Mouse (Mus musculus) adrenal gland, postnatal 10 days (tissue): Measurements from ENCODE around the gene 4930523C07Rik. TPM values are rescaled to one million over a fixed set of nuclear protein-coding genes. Genes with fewer than 3 reads are reported as not detected.

Experiments used
- DNase-seq: peaks from one replicate; pipeline ENCODE4 v3.0.0; 2021; ENCODE audit warnings: mixed read lengths
- long read RNA-seq, 2 experiments: library from polyadenylated mRNA; stranded (forward); transcript quantifications; one replicate each; pipeline ENCODE4 v2.0.0; 2021
- total RNA-seq, 2 experiments: library from RNA; stranded (reverse); gene quantifications; 2 replicates each; pipeline ENCODE4 v1.2.3; 2021

The 4930523C07Rik gene
- 10 to 100 TPM; 22.3 to 27.8 TPM for total RNA-seq
- long read RNA-seq, experiment 1, full-length matches to known transcripts = 13 of 25 reads
- long read RNA-seq, experiment 1, partial matches to known transcripts = 0 of 25 reads
- long read RNA-seq, experiment 1, other reads (novel, unspliced or antisense) = 12 of 25 reads
- long read RNA-seq, experiment 2, full-length matches to known transcripts = 9 of 14 reads
- long read RNA-seq, experiment 2, partial matches to known transcripts = 0 of 14 reads
- long read RNA-seq, experiment 2, other reads (novel, unspliced or antisense) = 5 of 14 reads

DNA sequence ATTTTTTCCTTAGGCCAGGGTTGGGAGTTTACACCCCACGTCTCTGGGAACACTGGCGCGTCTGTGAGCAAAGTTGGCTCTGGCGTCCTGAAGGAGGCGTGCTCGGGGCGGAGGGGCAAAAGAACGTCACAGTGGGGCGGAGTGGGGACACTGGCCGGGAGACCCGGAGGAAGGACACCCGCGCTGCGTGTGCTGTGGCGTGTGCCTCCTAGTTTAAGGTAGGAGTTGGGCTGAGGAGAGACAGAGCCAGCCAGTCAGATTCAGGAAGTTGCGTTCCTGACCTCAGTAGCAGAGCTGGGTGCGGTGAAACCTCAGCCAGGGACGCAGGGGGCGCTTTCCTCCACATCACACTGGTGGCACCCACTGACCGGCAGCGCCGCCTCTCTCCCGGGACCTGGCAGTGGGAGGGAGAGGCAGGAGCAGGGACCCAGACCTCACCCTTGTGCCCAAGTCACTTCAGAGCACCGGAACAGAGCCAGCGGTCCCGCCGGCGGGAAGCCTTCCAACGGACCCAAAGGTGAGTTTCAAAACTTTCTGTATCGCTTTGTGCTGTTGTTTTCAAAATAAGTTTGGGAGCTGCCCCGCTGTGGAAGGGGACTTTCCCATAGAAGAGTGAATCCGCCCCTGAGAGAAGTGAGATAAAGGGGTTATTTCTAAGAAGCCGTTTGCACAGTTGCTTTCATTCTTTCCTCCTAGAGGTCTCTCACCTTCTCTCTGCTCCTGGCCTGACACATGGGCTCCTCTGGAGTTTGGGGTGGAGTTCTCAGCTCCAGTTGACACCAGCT, at the start of gene 4930523C07Rik:
Gene 4930523C07Rik (plus strand): TSS at position 146 of the 785 bp plus-strand sequence.
- peak; percentile 88 for DNase-seq

DNA sequence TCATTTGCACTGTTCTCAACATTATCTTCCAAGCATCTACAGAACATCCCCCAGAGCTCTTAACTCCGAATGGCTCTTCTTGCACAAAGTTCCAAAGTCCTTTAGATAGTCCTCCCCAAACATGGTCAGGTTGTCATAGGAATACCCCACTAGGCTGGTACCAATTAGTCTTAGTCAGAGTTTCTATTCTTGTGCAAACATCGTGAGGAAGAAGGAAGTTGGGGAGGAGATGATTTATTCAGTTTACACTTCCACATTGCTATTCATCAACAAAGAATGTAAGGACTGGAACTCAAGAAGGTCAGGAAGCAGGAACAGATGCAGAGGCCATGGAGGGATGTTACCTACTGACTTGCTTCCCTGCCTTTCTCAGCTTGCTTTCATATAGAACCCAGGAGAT, 46.9 kb upstream of the 4930523C07Rik start:
- no peak for DNase-seq

DNA sequence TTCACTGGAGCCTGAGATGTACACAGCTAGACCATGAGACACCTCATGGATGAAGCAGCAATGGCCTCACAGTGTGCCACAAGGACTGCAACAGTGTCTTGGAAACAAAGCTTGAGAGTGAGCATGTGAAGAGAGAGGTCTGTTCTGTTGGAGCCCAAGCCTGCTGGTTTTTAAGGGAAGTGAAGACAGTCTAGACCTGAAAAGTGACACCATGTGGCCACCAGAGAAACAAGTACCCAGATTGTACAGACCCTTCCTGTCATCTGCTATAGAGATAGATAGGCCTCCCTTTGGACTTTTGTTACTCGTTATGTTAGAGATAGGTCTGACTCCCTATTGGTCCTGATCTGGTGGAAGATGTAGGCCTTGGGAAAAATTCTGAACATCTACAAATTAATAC, 45.8 kb upstream of the 4930523C07Rik start:
- no peak for DNase-seq

DNA sequence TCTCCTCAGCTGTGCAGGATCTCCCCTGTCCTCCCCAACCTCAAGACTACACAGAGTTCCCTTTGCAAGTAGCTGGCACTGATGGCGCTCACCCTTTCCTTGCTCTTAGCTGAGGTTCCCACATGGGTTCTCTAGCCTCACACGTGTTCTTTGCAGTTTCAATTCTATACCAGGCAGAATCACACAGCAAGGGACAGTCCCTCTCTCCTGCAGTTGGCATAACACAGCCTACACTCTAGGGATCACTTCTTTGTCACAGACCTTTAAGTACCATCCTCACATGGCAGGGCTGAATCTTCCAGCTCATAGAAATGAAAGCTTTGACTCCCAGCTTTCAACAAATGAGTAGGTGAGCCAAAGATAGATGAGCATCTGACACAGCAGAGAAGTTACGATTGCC, 45.0 kb upstream of the 4930523C07Rik start:
- DNase-seq = no peak

DNA sequence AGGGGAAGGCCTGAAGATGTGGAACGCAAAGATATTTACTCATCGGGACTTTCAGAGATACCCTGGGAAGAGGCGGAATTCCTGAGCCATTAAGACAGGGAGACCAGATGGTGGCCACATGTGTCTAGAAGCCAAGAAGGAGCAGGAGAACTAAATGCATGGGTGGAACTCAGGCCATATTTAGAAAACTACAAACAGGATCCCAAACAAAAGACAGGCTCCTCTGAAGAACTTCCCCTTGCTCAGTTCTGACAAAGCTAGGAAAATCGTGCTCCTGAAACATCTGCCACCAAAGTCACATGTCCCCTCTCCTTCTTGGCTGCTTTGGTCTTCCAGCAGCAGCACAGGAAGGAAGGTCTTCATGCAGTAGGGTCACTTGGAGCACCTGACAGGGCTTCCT, 38.9 kb upstream of the 4930523C07Rik start:
- no peak for DNase-seq

DNA sequence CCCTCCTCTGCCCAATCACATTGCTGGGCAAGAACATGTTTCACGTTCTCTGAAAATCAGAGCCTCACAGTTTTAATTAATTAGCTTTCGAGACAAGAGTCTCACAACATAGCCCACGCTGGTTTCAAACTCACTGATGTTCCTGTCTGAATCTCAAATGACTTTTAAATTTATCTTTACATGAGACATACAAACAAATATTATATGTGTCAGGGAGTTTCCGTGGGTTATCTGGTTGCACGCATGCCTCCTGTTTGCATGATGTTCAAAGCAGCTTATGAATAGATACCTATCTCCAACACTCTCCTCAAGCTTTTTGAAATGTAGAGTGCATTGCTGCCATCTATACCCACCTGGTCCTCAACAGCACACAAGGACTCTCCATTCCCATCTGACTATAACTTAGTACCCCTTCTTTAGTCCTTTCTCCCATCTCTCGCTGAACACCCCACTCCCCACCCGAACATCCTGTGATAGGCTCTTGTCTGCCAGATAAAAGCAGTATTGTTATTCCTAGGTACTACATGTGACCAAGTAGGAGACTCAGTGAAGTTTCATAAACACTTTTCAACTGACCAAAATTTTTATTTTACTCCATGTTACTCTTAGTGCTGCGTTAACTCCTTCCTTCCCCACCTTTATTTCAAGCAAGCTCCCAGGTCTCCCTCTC, 37.1 kb upstream of the 4930523C07Rik start:
- no peak for DNase-seq

DNA sequence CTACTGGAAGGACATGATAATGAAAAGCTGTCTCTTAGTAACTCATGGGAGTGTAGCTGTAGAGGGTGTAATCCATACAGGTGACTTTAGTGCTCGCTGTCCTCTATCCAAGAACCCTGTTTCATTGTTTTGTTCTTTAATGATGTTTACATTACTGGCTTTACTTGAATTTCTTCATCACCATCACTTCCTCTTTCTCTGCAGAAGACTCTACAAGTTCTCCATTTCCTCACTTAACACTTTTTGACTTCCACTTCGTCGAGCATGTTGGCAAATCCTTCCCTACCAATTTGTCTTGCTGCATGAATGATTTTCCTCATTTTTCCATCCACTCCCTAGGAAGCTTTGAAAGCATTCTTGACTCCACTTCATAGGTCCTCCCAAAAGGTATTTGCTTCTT, 31.1 kb upstream of the 4930523C07Rik start:
- DNase-seq = no peak

DNA sequence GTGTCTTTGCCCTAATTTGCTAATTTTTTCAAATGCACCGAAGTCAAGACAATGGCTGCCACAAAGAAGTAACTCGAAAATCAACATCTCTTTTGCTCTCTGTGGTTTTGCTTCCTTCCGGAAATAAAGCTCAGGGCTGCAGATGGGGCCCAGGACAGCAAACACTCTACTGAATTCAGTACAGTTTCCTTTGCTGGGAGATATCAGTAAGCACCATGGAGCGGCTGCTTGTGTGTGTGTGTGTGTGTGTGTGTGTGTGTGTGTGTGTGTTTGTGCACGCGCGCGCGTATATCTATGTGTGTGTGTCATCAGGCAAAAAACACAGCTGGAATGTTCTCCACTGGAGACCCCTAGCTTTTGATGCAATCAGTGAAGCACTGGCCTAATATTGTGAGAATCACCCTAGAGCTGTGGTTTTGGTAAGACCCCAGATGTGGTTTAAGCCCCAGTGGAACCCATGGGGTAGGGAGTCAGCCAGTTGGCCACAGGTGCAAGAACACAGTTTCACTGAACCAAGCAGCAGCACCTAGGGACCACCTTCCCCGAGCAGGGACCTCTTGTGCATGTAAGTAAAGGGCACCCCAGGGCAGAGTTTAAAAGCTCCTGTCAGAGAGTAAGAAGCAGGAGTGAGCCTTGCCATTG, 19.7 kb upstream of the 4930523C07Rik start:
- no peak for DNase-seq

DNA sequence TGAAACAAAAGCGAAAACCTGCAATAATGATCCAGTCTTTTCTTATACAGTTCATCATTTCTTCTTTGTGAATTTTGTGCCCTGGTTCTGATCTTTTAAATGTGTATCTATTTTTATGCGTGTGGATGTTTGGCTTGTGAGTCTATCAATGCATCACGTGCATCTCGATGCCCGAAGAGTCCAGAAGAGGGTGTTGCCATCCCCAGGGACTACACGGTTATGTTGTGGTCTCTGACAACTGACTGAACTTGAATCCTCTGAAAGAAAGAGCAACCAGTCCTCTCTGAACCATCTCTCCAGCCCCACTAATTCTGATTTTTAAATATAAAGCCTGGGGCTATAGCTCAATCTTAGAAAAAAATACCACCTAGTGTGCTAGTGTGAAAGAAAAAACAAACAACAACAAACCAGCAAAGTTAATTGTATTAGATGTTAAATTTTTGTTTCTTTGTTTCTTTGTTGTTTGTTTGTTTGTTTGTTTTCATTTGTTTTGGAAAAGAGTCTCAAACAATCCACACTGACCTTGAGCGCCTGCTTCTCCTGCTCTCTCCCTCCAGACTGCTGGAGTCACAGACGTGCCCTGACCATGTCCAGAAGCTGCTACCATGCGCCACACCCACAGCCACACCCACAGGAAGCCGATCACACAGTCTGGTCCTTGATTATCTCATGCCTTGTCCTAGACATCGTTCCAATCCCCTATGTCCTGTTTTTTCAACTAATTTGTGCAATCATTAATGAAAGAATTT, 18.9 kb upstream of the 4930523C07Rik start:
- DNase-seq = no peak

DNA sequence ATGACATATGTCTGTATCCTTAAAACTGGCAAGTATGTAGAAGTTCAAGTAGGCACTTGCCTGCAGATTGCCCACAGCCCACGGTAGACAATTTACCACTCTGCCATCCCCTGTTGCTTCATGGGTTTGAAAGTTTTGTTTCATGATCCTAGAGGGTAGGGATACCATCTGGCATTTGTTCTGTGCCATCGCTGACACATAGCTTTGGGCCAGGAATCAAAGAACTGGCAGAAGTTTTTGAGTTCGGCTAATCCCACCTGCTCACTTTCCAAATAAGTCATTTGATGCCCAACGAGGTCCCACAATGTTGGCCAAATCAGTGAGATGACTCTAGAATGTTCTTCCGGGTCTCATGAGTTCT, 18.3 kb upstream of the 4930523C07Rik start:
- no peak for DNase-seq

DNA sequence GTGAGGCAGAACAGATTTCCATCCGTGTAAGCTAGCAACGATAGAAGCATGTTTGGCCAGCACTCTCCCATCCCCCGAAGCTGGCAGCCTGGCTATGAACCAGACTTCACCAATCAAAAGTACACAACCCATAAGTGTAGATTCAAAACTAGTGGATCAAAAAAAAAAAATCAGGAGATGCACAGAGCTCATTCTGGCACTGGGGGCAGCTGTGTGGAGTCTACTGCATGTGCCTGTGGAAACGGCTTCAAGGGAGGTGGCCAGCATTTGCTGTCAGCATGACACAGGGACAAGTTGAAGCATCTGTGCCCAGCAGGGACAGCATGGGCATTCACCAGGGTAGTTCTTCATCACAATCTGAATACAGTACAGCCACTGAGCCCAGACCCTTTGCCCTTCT, 16.2 kb upstream of the 4930523C07Rik start:
- DNase-seq = no peak

DNA sequence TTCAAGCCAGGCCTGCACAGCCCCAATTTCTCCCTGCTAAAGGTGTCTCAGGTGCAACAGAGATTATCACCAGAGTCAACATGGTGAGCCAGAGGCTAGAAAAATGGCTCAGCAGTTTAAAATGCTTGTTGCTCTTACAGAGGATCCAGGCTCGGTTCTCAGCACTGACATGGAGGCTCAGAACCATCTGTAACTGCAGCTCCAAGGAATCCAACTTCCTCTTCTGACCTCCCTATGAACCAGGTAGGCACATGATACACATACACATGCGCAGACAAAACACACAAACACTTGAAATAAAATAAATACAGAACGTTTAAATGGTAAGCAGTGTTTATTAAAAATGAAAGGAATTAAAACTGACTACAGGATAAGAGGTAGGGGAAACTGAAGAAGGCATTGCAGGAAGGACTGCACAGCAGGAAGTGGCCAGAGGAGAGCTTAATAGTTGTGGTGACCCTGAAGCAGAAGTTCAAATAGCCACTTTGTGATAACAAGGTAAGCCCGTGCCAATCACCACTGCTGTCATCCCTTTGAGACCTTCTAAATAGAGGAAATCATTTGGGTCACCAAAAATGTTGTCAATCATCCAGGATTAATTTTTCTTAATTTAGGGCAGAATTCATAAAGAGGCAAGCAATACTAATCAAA, 10.1 kb upstream of the 4930523C07Rik start:
- DNase-seq = no peak

DNA sequence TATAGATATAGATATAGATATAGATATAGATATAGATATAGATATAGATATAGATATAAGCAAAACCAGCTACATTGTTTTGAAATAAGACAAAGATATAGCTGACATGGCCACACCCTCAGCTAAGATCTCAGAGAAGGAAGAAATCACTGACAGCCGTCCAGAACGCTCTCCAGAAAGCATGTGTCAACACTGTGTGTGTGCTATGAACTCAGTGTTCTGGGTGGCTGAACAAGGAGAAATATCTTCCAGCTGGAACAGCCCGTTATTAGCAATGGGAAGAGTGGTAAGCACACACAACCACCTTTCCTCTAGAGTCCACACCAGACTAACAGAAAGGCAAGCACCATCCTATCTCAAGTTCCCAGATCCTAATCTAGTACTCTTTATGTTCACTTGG, 8.6 kb upstream of the 4930523C07Rik start:
- DNase-seq = no peak

DNA sequence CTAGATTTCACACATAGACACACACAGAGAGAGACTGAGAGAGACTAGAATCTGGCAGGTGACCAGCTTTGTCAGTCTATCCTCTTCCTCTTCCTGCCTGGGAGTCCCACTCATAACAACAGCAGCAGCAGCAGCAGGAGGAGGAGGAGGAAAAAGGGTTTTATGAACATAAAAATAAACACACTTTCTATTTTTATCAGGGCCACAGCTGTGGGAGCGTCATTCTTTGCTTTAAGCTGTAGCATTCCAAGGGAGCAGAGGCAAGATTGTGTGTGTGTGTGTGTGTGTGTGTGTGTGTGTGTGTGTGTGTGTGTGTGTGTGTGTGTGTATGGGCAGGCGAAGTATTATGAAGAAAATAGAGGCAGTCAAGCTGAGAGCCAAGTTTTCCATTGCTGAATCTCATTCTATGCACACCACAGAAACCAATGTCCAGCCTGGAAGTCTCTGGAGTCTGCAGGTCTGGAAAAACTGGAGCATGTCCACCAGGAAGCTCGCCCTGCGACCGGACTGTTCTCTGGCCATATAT, 7.1 kb upstream of the 4930523C07Rik start:
- peak; percentile 40 for DNase-seq

DNA sequence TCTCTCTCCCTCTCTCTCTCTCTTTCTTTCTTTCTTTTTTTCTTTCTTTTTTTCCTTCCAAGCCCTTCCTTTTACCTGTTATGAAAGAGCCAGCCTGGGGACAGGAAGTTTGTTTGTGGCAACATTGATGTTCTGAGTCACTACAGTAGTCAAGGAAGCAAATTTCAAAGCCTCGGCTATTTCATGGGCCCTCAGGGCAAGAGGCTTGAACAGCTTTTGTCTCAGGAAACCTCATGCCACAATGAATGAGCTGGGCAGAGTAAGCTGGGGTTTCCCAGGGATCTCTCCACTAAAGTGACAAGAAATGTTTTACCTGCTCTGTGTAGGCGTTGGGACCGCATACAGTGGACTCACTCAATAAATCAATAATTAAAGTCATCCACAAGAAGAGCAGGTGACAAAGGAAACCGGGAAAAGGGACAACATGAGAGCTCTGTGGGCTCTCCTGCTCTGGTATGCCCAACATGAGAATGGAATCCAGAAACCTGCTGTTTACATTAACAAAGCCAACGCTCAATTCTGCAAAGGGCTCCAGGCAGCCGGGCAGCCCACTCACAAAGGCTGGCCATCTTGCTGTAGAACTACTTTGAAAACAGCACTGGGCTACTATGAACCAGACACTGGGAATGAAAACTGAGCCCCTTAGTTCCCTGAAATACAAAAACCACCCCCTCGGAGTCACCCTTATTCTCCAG, 4.1 kb upstream of the 4930523C07Rik start:
- DNase-seq = no peak

DNA sequence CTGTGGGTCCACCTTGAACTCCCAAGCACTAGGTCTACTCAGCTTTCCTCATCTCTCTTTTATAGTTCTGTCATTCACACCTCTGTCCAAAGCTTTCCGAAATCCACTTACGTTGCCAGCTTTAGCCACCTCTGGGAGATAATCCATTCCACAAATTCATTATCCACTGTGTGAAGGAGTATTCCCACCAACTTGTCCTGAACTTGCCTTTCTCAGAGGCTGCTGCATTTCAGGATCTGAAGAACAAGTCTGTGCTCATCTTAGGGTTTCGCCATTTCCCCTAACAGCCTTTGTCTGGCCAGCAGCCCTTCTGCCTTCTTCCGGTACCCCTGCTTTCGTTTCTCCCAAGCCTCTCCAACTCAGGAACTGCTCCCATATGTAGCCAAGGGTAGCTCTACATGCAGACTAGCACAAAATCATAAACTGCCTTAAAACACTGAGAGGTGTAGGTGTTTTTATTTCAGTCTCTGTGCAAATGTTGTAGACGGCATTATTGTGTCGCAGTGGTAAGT, 2.9 kb upstream of the 4930523C07Rik start:
- no peak for DNase-seq

DNA sequence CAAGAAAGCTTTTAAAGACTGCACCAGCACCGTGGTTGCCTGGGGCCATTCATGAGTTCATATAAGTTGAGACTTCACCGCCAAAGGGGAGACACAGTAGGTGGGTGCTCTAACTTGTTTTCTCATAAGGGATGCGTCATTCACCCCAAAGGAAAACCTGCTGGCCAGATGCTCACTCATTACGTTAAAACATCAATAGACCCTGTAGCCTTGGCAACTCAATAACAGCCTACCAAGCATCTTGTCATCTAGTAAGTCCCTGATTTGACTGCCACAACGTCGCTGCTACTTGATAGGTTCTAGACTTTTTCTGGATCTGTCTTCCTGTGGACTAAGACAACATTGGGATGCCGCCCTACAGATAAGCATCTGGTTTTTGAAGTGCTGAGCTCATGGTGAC, 1.8 kb upstream of the 4930523C07Rik start:
- no peak for DNase-seq

DNA sequence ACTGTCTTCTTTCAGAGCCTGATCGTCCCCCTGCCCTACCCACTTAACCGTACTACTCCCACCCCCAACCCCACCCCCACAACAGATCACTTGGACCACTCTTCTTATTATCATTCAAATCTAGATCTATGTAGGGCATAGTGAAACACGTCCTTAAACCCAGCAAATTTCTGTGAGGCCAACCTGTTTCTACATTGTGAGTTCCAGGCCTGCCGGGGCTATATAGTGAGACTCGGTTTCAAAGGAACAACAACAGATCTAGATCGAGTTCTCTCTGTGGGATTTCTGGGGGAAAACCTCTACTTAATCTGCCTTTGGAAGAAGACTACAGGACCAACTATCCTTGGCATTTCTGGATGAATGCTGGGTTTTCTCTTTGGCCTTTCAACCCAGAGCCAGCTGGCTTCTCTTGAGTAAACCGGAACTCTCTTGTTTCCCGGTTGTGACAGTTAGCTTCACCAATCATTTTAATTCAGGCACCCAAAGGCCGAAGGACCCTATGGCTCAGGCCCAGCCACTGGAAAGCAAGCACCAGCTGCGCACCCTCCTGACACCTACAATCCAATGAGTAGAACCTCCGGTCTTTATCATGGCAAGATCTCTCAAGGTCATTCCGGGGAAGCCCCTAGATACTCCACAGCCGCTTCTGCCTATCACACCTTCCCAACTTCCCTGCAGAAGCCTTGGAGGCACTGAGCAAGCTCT, 759 bp upstream of the 4930523C07Rik start:
- peak; percentile 12 for DNase-seq

DNA sequence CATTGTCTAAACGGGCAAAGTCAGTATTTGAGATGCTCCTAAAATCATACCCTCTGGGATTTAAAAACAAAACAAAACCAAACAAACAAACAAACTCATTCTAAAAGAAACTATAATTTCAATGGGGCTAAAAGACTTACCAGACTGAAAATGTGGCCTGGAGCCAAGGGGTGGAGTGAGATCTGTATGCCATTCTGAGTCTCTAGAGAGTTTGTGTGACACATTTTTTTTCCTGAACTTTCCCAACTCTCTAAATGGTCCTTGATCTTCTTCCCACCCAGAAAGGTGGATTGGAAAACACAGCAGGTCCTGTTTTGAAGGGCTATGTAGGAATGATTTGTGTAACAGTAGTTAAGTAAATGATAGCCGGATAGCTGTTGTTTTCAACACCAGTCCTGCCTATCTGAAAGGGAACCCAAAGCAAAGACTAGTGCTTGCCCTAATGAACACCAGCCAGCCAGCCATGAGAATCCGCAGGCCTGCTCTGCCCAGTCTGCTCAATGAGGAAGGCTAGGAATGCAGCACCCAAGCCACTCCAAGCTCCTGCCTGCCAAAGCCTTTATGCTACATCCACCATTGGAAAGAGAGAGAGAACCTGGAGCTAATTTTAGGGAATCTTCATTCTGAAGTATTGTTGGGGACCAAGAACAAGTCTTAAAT, 1.0 kb downstream of the 4930523C07Rik start:
- peak; percentile 64 for DNase-seq
